Mouse (Mus musculus): ENCODE data around the gene Rabl2.

Rabl2 gene

GRCm38 (mm10) chr15:89551733-89552132 lies 40.0 kb downstream of the Rabl2 start:
- DNase-seq (ENCODE audit: low read depth, low spot score) = no peak

GRCm38 (mm10) chr15:89550506-89550905 lies 41.2 kb downstream of the Rabl2 start:
- DNase-seq (ENCODE audit: low read depth, low spot score) = no peak

- DNase-seq (ENCODE audit: low read depth, low spot score) = no peak
These were observed 42.9 kb downstream of the Rabl2 start for GRCm38 (mm10) chr15:89548837-89549236.

- DNase-seq (ENCODE audit: low read depth, low spot score) = no peak
These were observed 43.7 kb downstream of the Rabl2 start for GRCm38 (mm10) chr15:89547824-89548601.

GRCm38 (mm10) chr15:89547321-89547720 lies 44.4 kb downstream of the Rabl2 start:
- no peak for DNase-seq (ENCODE audit: low read depth, low spot score)

- no peak for DNase-seq (ENCODE audit: low read depth, low spot score)
These were observed 47.6 kb downstream of the Rabl2 start for GRCm38 (mm10) chr15:89544171-89544570.

- no peak for DNase-seq (ENCODE audit: low read depth, low spot score)
These were observed 57.9 kb downstream of the Rabl2 start for GRCm38 (mm10) chr15:89533843-89534207.

GRCm38 (mm10) chr15:89532924-89533842 lies 58.5 kb downstream of the Rabl2 start:
- no peak for DNase-seq (ENCODE audit: low read depth, low spot score)

Measured in CD4-positive helper T cell, adult 2 months (primary cell).